Mouse (Mus musculus): ENCODE data around the gene Ift122. TPM values are rescaled to one million over a fixed set of nuclear protein-coding genes. Genes with fewer than 3 reads are reported as not detected.
A peak's percentile ranks its signal among the peaks of the same experiment; 100 is the strongest.

Ift122 gene
- total RNA-seq, 2 experiments from 2014 or later: 6.5 to 7.4 TPM

DNA sequence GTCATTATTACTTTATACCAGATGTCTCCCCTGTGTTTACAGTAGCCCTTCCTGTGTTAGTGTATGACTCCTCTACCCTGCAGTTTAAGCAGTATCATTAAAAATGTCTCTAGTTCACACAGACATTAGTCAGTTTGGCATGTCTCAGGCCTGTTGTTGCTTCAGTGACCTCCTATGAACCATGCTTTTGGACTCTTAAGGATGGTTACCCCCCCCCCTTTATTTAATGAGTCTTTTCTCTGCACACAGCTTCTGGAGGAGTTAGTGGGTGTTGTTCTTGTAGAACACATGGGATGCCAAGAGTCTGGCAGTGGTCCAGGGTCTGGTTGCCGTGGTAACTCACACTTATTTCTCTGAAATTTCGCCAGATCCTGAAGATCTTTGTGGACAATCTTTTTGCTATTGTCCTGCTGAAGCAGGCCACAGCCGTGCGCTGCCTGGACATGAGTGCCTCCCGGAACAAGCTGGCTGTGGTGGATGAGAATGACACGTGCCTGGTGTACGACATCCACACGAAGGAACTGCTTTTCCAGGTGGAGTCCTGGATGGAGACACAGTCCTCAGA is 38.3 kb downstream of the Ift122 start:
- DNase-seq: no peak

DNA sequence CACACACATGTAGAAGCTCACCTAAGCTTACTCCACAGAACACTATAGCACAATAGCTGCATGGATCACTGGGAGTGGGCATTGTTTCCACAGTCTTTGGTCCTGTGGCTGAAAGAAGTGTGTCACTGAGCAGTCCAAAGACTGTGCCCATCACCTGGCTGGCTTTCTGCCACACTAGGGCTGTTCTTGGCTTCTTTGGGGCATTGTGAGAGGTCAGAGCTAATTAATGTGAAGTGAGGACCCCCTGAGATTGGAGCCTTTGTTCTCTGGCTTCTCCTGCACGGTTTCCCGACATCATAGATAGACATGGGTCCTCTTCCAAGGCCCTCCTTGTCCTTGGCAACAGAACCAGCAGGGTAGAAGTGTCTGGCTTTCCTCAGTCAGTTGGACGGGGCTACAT is 39.1 kb downstream of the Ift122 start:
- DNase-seq: no peak

GRCm38 (mm10) chr6:115896346-115896745 is 43.1 kb downstream of the Ift122 start:
- no peak for DNase-seq

- peak; percentile 78 to 89 for DNase-seq
These were observed 43.8 kb downstream of the Ift122 start for GRCm38 (mm10) chr6:115897117-115897516.

DNA sequence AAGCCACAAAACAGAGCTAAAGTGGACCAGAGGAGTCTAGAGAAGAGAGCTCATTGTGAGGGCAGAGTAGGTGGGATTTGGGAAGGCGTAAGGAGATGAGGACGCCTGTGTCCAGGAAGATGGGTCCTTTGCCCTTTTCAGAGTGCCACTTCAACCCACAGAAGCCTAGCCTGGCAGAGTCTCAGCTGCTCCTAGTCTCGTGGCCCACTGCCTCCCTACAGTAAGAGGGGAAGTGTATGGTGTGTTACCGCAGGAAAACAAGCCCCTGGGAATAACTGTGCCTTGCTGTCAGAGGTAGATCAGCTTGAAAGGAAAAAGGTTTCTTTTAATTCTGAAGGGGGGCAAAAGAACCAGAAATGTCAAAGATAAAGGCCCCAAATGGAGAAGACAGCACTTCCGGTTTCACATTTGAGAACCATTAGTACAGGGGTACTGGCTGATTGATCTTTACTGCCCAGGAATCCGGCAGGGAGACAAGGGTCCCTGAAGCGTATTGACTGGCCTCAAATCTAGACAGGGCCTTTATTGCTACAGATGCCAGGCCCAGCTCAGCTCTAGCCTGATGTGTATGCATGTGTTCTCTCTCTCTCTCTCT is 44.8 kb downstream of the Ift122 start:
- no peak for DNase-seq

- DNase-seq: peak; percentile 86 to 91
These were observed 47.8 kb downstream of the Ift122 start for GRCm38 (mm10) chr6:115901062-115901461.

- DNase-seq: peak; percentile 79 to 90
These were observed 48.2 kb downstream of the Ift122 start for GRCm38 (mm10) chr6:115901489-115901931.

- DNase-seq: no peak
These were observed 49.3 kb downstream of the Ift122 start for GRCm38 (mm10) chr6:115902545-115902944.

DNA sequence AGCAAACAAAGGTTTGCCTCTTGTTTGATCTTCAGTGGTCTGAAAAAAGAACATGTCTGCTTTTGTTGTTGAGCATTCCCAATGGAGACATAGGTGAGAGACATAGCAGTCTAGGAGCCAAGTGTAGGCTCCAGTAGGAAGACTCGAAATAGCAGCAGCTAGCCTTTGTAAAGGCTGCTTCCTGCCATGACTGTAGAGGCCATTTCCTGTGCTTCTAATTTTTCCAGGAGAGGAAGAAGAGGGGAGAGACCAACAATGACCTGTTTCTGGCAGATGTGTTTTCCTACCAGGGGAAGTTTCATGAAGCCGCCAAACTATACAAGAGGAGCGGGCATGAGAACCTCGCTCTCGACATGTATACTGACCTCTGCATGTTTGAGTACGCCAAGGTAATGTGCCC is 52.3 kb downstream of the Ift122 start:
- peak; percentile 48 to 79 for DNase-seq

- no peak for DNase-seq
These were observed 53.2 kb downstream of the Ift122 start for GRCm38 (mm10) chr6:115906455-115906854.

DNA sequence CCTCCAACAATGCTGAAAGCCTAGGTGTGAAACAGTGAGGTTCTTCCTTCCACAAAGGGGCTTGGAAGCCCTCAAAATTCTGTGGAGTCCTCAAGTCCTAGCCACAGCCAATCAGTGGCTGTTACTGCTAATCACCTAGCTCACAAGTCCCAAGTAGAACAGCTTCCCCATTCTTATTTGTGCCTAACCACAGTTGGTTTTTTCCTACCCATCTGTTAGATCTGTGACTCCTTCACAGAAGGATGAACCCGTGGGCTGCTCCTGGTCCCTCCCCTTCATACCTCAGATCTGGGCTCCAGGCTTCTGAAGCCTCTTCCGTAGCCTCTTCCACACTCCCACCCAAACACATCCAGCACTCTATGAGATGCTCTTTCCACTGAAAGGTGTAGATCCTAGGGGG is 53.6 kb downstream of the Ift122 start:
- no peak for DNase-seq

DNA sequence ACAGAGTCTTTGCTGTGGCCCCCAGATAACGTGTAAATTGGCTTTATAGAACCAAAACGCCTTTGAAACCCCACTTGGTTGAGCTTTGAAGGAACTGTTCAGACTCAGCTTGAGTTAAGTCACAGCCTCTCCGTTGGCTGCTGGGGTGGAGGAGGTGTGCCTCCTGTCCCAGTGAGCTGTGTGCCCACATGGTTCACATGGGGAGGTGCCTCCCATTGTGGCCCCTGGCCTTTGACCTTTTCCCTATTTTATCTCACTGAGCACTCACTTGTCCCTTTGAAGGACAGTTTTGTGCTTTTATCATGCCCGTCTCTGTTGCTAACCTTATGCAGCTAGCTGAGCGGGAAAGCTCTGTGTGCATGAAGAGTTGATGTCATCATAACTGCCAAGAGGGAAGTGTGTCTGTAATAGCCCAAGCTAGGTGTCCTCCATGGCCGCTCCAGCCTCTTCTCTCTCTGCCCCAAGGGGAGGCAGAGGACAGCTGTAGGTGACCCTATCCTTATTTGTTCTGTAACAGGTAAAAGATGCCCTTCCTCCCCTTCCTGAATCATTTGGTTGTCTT is 55.2 kb downstream of the Ift122 start:
- DNase-seq: no peak

DNA sequence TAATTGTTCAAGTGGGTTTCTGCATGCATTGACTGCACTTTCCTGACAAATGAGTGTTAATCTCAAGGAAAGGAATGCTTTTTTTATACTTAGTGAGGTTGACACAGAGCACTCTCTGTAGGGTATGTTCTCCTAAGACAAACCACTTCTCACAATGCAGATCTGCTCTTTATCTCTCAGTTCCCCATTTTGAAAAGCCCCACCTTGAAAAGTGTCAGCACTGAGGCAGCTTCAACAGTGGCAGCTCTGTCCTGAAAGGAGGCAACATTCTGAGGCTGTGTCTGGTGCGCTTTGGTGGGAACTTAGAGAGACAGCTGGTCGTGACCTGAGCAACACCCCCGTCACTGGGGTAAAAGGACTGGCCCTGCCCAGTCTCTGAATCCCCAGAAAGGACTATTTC is 55.8 kb downstream of the Ift122 start:
- no peak for DNase-seq

DNA sequence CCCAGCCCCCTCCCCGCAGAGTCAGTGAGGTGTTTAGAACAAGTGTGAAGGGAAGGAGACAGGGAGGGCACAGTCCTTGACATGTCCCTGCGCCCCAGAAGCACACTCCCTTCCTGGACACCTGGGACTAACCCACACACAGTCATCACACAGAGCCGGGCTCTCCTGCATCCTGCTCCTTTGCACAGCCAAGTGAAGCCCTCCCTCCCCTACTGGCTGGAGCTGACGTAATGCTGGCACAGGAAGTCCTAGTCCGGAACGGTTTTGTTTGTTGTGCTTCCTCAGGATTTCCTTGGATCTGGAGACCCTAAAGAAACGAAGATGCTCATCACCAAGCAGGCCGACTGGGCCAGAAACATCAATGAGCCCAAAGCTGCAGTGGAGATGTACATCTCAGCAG is 56.7 kb downstream of the Ift122 start:
- peak; percentile 79 to 92 for DNase-seq

- DNase-seq: peak in 1 of 2 experiments; percentile 55
These were observed 58.5 kb downstream of the Ift122 start for GRCm38 (mm10) chr6:115911763-115912162.

GRCm38 (mm10) chr6:115913482-115913881 is 60.2 kb downstream of the Ift122 start:
- DNase-seq: no peak

- no peak for DNase-seq
These were observed 61.4 kb downstream of the Ift122 start for GRCm38 (mm10) chr6:115914511-115915202.

GRCm38 (mm10) chr6:115915601-115916445 is 62.6 kb downstream of the Ift122 start:
- DNase-seq: peak; percentile 58 to 74

DNA sequence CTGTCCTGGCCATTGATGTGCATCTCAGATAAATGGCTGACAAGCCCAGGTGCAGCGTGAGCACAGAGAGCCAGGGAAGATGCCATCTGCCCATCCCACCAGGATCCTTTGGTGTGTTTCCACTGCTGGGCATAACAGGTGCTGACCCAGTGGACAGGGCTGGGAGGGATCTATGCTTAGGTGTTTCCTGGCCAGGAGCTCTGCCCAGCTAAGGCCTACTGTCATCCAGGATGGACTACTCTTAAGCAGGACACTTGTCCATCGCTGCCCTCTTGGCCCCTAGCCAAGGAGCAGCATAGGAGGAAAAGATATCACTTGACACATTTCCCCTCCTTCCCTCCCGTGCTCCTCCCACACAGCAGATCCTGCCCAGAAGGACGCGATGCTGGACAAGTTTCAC is 63.3 kb downstream of the Ift122 start:
- DNase-seq: no peak

- DNase-seq: no peak
These were observed 65.3 kb downstream of the Ift122 start for GRCm38 (mm10) chr6:115918615-115919014.

- no peak for DNase-seq
These were observed 66.6 kb downstream of the Ift122 start for GRCm38 (mm10) chr6:115919876-115920275.

DNA sequence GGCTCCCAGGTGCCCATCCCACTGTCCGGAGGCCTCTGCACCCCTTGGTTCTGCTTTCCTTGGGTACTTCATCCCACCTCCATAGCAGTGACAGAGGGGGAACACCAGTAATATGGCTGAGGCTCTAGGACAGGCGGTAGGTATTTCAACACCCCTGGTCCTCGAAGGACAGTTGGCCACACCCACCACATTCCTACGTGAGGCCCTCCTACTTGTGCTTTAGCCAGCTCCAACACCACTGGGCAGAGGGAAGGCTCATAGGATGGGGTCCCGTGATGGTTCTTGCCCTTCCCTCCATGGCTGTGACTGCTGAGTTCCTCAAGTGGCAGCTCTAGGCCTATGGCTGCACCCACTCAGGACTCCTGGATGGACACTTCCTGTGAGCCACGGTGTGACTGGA is 71.6 kb downstream of the Ift122 start:
- no peak for DNase-seq

Data from heart, adult 18-20 months (tissue).